9 mouse cellular contexts compared by ENCODE assay signal in the genomic region with DNA sequence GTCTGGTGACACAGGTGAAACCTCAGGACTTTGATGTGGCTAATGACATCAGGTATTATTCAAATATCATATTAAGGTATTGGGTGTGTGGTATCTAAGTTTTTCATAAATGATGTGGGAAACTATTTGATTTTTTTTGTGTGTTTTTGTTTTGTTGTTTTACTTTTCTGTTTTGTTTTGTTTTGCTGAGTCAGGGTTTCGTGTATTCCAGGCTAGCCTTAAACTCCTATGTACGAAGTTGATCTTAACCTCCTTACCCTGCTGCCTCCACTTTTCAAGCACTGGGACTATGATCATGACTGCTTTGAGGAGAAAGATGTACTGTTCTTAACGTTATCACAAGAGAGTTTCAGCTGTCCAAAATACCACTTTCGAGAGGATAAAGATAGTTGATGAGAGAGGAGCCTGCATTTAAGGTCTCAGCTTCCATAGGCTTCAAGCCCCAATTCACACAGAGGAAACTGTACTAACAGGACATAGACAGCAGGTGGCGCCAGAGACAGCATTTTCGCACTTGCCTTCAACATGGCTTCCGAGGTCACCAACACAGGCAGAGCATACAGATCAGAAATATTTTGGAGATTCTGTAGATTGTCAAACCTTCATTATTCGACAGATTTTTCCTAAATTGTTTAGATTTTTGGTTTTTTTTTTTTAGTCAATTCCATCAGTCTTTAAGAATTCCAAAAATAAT.
DNase-seq lines count a peak whose midpoint lies in the region; ATAC-seq lines count a peak whose summit lies in the region.
"Had no signal": no experiment of that assay in that cellular context is flagged by ENCODE, and none has a peak within 500 bp of the region (broad histone marks: within the 10 kb centered on the region; RNA-seq: fewer than 3 reads in every experiment).

No protein-coding gene starts in this region.

- DNase-seq in midbrain, embryonic 10.5 days (ENCODE audit: low spot score), result peak; percentile 80
- DNase-seq in cerebellum, adult 18-20 months, result peak; percentile 80 to 86
- DNase-seq in forelimb bud, embryonic 11.5 days (ENCODE audit: low read depth, low spot score), result peak; percentile 81
- peak; percentile 78 to 84 for DNase-seq in left cerebral cortex, postnatal 14 days (ENCODE audit: low spot score in 2 of 2)
- DNase-seq in naive thymus-derived CD4-positive, alpha-beta T cell, adult 2 months (ENCODE audit: low read depth), result peak; percentile 87
- DNase-seq in spleen, postnatal 36 days (ENCODE audit: low spot score in 2 of 2), result peak; percentile 49 to 50

- no peak for ATAC-seq in midbrain, embryonic 13.5 days
- ATAC-seq in intestine, embryonic 15.5 days, result peak; percentile 51; the same call in 1 of the 2 replicates

- no peaks in the 10 kb centered on the region for H3K9me3 ChIP-seq in midbrain, embryonic 10.5 days (replicated peaks)
- no peaks in the 10 kb centered on the region for H3K9me3 ChIP-seq in midbrain, embryonic 13.5 days
- H3K9me3 ChIP-seq in intestine, embryonic 15.5 days, result no peaks in the 10 kb centered on the region
- H3K9me3 ChIP-seq: embryonic facial prominence, embryonic 13.5 days had no signal

- H3K4me1 ChIP-seq in midbrain, embryonic 10.5 days, result no peaks in the 10 kb centered on the region
- H3K4me1 ChIP-seq in midbrain, embryonic 13.5 days (replicated peaks), result no peaks in the 10 kb centered on the region
- no peaks in the 10 kb centered on the region for H3K4me1 ChIP-seq in intestine, embryonic 15.5 days (replicated peaks)
- H3K4me1 ChIP-seq: embryonic facial prominence, embryonic 13.5 days had no signal

- no peak overlapping the region for H3K9ac ChIP-seq in midbrain, embryonic 13.5 days (replicated peaks)
- no peak overlapping the region for H3K9ac ChIP-seq in intestine, embryonic 15.5 days
- H3K9ac ChIP-seq: embryonic facial prominence, embryonic 13.5 days had no signal

- intact Hi-C loops in left cerebral cortex, postnatal 14 days (cut with DNase I), result loop anchor here (5.0 to 10.0 kb wide), 4 partner anchors 613 to 1425 kb away; no protein-coding TSS in a partner anchor

- no peak overlapping the region for H3K4me3 ChIP-seq in midbrain, embryonic 10.5 days
- H3K4me3 ChIP-seq in midbrain, embryonic 13.5 days (replicated peaks), result no peak overlapping the region
- H3K4me3 ChIP-seq in intestine, embryonic 15.5 days (replicated peaks), result no peak overlapping the region
- H3K4me3 ChIP-seq: embryonic facial prominence, embryonic 13.5 days had no signal

- no peaks in the 10 kb centered on the region for H3K27me3 ChIP-seq in midbrain, embryonic 10.5 days (ENCODE audit: low read depth, poor library complexity, severe bottlenecking)
- H3K27me3 ChIP-seq in midbrain, embryonic 13.5 days, result no peaks in the 10 kb centered on the region
- no peaks in the 10 kb centered on the region for H3K27me3 ChIP-seq in intestine, embryonic 15.5 days (replicated peaks)
- H3K27me3 ChIP-seq: embryonic facial prominence, embryonic 13.5 days had no signal

- H3K27ac ChIP-seq in midbrain, embryonic 10.5 days (replicated peaks), result no peak overlapping the region
- H3K27ac ChIP-seq in midbrain, embryonic 13.5 days, result no peak overlapping the region
- H3K27ac ChIP-seq in intestine, embryonic 15.5 days, result no peak overlapping the region
- H3K27ac ChIP-seq: embryonic facial prominence, embryonic 13.5 days had no signal

- H3K4me2 ChIP-seq in midbrain, embryonic 13.5 days (replicated peaks), result no peak overlapping the region
- H3K4me2 ChIP-seq in intestine, embryonic 15.5 days (replicated peaks), result no peak overlapping the region
- H3K4me2 ChIP-seq: embryonic facial prominence, embryonic 13.5 days had no signal

- no peaks in the 10 kb centered on the region for H3K36me3 ChIP-seq in midbrain, embryonic 10.5 days
- no peaks in the 10 kb centered on the region for H3K36me3 ChIP-seq in midbrain, embryonic 13.5 days
- H3K36me3 ChIP-seq in intestine, embryonic 15.5 days, result no peaks in the 10 kb centered on the region
- H3K36me3 ChIP-seq: embryonic facial prominence, embryonic 13.5 days had no signal

- 26% methylated on average over 8 of the region's 8 CpGs for WGBS in midbrain, embryonic 10.5 days
- 28% methylated on average over 8 of the region's 8 CpGs for WGBS in midbrain, embryonic 13.5 days
- 24% methylated on average over 8 of the region's 8 CpGs for WGBS in intestine, embryonic 15.5 days
